Mouse (Mus musculus) right cerebral cortex, postnatal 14 days (tissue): ENCODE results near the gene Sdc1.

Source experiments
- DNase-seq: peaks from one replicate; pipeline ENCODE4 v3.0.0; 2022

The Sdc1 gene

DNA sequence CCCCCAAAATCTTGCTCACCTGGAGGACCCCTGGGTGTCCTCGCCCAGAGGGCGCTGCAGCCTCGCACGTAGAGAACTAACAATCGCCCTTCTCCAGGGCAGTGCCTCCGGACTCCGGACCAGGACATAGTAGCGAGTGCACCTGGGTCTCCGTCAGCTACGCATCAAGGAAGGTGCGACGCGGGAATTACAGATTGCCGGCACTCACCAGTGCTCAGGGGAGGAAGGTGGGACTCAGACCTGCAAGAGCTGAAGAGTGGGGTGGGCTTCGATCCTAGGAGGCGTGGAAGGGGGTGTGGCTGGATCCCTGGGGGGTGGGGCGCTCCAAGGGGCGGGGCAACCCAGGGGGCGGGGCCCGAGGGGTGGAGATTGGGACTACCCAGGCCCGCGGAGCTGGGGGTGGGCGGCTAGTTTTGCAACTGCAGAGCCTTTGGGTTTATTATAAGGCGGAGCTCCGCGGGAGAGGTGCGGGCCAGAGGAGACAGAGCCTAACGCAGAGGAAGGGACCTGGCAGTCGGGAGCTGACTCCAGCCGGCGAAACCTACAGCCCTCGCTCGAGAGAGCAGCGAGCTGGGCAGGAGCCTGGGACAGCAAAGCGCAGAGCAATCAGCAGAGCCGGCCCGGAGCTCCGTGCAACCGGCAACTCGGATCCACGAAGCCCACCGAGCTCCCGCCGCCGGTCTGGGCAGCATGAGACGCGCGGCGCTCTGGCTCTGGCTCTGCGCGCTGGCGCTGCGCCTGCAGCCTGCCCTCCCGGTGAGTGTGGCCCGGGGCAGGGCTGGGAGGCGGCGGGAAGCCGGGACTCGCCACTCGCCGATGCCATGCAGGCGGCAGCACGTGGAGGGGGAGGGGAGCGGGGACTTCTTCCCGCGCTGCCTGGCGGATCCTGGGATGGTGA, at the start of gene Sdc1:
Gene Sdc1, plus strand, starts transcription at position 378 of the 898 bp plus-strand sequence.
- DNase-seq: peak; percentile 66

- no peak for DNase-seq
Observed at GRCm38 (mm10) chr12:8726890-8727289, 44.2 kb upstream of the Sdc1 start.

DNA sequence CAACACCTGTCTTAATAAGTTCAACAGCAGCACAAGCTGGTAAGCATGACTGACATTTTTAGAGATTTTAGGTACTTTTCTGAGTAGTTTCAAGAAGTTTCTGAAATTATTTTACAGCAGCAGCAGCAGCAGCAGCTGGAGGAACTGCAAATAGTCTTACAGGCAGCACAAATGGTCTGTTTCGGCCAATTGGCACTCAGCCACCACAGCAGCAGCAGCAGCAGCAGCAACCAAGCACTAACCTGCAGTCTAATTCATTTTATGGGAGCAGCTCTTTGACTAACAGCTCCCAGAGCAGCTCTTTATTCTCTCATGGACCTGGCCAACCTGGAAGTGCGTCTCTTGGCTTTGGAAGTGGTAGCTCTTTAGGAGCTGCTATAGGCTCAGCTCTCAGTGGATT, 42.4 kb upstream of the Sdc1 start:
- DNase-seq: no peak

DNA sequence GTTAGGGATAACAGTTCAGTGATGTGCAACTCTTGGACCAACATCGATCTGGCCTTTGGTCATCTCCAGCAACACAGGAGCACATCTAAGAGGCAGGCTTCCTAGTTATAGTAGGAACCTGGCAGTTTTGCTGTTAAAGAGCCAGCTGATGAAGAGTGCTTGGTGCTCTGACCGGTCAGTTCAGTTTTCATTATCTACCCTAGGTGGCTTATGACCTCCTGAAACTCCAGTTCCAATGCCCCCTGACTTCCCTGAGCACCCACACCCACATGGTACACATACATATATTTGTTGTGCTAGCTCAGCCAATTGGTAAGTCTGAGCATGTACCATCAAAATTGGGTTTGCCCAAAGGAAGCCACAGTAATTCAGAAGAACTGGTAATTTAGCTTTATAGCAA, 17.5 kb upstream of the Sdc1 start:
- DNase-seq: no peak

DNA sequence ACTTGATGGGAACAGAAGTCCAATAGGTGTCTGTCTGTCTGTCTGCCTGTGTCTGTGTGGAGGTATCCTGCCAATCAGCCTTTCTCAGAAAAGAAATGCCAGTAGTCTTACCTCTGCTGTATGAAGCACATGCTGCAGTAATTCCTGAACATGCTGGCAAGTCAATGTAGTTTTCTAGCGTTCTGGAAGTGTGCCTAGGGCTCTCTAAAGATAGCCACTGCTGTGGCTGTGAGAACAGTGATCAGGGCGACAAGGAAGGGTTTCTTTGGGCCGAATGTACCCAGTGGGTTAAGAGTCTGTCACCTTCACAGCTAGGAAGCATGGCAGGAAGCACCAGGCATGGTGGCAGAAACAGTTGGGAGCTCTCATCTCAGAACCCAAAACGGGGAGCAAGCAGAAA, 17.0 kb upstream of the Sdc1 start:
- DNase-seq: no peak

GRCm38 (mm10) chr12:8758029-8758428, 13.1 kb upstream of the Sdc1 start:
- DNase-seq: no peak

DNA sequence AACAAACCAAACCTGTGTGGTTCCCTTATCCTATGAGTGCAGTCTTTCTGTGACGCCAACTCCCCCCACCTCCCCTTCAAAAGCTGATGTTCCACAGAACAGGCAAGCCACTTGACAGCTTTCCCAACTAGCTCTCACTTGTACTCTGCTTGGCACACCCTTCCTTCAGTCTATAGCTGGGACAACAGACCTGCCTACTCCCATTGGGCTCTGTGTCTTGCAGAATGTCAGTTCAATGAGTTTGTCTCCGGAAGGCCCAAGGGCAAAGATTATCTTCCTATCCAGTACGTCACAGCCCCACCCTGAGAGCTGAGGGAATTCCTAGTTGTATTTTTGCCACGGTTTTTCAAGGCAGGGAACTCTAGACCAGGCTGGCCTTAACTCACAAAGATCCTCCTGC, 12.0 kb upstream of the Sdc1 start:
- DNase-seq: no peak

- no peak for DNase-seq
Observed at GRCm38 (mm10) chr12:8759779-8760178, 11.3 kb upstream of the Sdc1 start.

DNA sequence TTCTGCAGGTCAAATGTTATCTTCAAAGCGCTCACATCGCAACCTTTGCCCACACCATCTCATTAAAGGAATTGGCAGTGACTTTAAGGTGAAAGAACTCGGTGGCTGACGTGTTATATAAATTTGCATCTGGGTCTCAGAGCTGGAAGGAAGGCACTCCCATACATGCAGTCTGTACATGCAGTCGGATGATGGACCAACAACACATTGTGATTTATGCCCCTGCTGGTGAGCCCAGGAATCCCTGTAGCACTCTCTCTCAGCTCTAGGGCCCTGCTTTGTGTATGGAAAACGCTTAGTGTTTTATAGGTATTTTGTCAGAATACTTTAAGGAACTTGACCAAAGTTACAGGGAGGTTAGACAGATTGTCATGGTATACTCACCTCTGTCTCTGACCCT, 10.6 kb upstream of the Sdc1 start:
- no peak for DNase-seq

DNA sequence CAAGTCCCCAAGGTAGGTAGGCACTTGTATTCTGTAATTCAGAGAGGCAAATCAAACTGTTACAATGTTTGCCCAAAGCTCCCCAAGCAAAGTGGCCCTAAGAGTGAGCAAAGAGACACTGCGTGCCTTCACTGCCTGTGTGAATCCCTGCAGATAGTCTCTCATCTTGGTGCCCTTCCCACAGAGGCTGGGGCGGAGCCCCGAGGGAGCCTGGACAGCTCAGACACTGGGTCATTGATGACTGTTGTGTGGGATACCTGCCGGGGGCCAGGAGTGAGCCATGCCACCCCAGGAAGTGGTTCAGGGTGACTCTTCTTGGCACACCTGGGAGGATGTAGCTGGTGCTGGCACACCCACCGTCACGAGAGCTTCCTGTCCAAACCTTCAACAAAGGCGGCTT, 10.1 kb upstream of the Sdc1 start:
- no peak for DNase-seq

- no peak for DNase-seq
Observed at GRCm38 (mm10) chr12:8762667-8763066, 8.5 kb upstream of the Sdc1 start.

- DNase-seq: no peak
Observed at GRCm38 (mm10) chr12:8764221-8764930, 6.7 kb upstream of the Sdc1 start.

DNA sequence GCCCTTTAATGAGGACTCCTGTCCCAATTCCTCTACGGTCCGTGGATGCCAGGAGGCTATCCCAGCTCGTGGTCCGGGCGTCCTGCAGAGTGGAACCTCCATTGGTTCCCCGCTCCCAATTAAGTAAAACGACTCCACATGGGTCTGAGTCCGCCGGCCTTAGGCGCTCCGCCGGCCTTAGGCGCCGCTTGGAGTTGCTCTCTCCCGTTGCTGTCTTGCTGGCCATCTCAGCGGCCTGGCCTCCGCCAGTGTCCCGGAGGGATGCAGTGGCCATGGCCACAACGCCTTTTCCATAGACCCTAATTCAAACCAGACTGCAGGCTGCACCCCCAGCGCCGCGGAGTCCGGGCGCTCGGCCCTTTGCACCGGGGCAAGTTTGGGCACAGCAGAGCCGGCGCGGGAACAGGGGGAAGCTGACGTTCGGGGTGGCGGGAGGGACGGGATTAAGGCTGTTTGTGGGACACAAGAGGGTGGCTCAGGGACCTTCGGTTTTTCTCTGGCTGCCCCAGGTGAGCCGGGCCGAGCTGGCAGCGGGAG, 789 bp downstream of the Sdc1 start:
- no peak for DNase-seq

GRCm38 (mm10) chr12:8772451-8773143, 1.5 kb downstream of the Sdc1 start:
- DNase-seq: peak; percentile 30

DNA sequence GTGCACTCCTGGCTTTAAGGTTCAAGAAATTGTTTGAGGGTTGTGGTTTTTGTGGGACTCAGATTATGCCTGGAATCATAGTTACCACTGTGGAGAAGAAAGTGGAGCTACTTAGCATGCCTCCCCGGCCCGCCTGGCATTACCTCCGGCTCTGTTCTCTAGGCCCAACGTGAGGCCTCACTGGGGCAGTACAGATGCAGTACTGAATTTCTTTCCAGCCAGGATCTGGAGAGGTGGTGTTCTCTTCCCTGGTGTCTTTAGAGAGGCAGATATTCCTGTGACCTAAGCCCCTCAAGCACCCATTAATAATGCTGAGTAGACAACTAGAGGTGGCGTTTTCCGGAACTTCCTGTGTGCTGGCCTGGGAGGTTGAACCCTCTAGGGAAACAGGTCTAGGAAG, 2.2 kb downstream of the Sdc1 start:
- DNase-seq: no peak

- no peak for DNase-seq
Observed at GRCm38 (mm10) chr12:8774183-8774582, 3.1 kb downstream of the Sdc1 start.

DNA sequence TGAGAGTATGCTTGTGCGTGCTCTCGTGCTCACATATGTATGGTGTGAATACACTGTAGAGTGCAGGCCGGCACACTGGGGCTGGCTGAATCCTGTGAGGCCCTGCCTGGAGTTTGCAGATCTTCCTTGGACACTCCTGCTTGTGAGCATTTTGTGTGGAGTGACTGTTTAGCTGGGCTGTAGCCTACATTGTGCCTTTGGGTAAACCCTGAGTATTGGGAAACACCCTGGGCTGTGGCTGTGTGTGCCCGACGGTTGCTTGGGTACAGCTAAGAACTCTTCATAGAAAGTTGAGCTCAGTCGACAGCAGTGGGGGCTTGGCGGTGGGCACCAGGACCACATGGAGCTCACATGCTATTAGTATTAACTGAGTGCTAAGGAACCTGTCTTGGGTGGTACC, 5.1 kb downstream of the Sdc1 start:
- no peak for DNase-seq

DNA sequence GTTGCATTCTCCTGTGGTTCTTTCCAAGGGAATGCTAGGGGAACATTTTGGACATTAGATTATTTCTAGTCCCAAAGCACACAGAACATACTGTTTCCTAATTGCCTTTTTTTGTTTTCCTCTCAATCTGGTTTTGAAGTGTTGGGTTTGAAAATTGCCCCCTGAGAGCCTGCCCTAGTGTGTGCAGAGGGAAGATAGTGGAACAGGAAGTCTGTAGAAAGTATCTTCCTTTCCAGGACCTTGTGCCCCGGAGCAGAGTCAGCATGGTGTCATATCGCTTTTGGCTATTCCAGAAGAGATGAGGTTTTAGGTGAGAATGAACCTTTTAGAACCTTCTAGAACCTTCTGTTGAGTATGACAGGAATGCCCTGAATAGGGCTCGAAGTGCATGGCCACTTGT, 5.6 kb downstream of the Sdc1 start:
- no peak for DNase-seq

GRCm38 (mm10) chr12:8778106-8778505, 7.0 kb downstream of the Sdc1 start:
- no peak for DNase-seq

- no peak for DNase-seq
Observed at GRCm38 (mm10) chr12:8779851-8780250, 8.7 kb downstream of the Sdc1 start.

DNA sequence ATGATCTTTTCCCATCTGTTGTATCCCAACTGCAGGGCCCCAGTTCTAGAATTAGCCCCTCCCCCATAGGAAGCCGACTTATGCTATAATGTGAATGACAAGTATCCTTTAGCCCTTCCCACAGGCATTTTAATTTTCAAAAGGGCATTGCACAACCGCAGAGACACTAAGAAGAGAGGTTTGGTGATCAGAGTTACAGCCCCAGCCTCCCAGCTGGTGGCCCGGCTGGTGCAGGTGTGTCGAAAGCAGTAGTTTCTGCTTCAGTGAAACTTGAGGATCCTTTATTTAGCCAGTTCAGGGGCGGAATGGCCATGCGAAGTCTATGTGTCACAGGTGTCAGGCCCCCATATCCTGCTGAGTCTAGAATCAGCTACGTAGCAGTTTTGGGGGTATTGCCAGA, 10.0 kb downstream of the Sdc1 start:
- no peak for DNase-seq

DNA sequence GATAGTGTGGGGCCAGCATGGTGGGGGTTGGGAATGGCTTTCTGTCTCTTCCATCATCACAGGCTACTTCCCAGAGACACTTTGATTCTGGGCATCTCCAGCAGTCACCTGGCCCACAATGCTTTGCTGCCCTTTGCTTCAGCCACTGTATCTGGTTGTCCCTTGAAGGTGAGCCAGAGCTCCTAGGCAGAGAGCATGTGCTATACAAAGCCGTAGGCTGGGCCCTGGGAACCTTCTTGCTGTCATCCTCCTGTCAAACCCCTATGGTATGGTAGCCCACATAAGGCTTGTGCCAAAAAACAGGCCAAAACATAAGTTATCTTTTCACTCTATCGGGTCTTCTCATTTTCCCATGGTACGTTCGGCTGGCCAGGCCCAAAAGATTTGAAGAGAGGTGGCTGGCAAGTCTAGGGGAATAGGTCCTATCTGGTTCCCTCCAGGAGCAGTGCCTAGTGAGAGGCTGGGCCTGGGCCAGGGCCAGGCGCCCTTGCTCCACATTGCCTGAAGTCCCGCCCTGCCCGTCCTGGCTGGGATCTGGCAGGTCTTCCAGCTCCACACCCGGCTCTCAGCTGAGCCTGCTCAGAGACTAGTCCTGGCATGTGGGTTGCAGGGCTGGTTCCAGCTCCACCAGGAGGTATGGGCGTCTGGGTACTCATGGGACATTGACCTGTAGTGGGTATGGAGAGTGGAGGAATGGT, 10.7 kb downstream of the Sdc1 start:
- no peak for DNase-seq

GRCm38 (mm10) chr12:8782565-8782964, 11.4 kb downstream of the Sdc1 start:
- no peak for DNase-seq
